Mouse (Mus musculus) forebrain, embryonic 11.5 days (tissue): ENCODE data around the gene Atm. TPM values are rescaled to one million over a fixed set of nuclear protein-coding genes. Genes with fewer than 3 reads are reported as not detected.

Experiments
- ATAC-seq: fragments of 200-750 bp; cut with Nextera tagmentation; replicated peaks from 2 replicates; pipeline ENCODE4 v1.8.0; 2017; ENCODE audit warnings: moderate TSS enrichment; ENCODE audit not compliant: low FRiP score
- DNase-seq: peaks from one replicate; pipeline ENCODE4 v3.0.0-alpha.2; 2017; ENCODE audit warnings: low spot score
- H3K27ac ChIP-seq: fragments of 300-500 bp; sonication (generic); 2 replicates; pipeline ENCODE4 v1.5.1; 2014; ENCODE audit warnings: low read depth, low read length
- H3K27me3 ChIP-seq: fragments of 300-500 bp; sonication (generic); 2 replicates; pipeline ENCODE4 v1.6.1; 2014; ENCODE audit warnings: mild to moderate bottlenecking, low read length, mixed read lengths; ENCODE audit not compliant: control insufficient read depth, insufficient read depth
- H3K36me3 ChIP-seq: fragments of 300-500 bp; sonication (generic); 2 replicates; pipeline ENCODE4 v1.6.1; 2014; ENCODE audit warnings: mild to moderate bottlenecking, low read length, moderate library complexity, mixed read lengths; ENCODE audit not compliant: control insufficient read depth, insufficient read depth
- H3K4me1 ChIP-seq: fragments of 300-500 bp; sonication (generic); replicated peaks from 2 replicates; pipeline ENCODE4 v1.6.1; 2014; ENCODE audit warnings: low read length, mixed read lengths; ENCODE audit not compliant: control insufficient read depth, insufficient read depth
- H3K4me2 ChIP-seq: fragments of 300-500 bp; sonication (generic); 2 replicates; pipeline ENCODE4 v1.6.1; 2014; ENCODE audit warnings: low read depth, mild to moderate bottlenecking, low read length, moderate library complexity, mixed read lengths; ENCODE audit not compliant: severe bottlenecking
- H3K4me3 ChIP-seq: fragments of 300-500 bp; sonication (generic); 2 replicates; pipeline ENCODE4 v1.5.1; 2014; ENCODE audit warnings: low read depth, low read length
- H3K9ac ChIP-seq: fragments of 300-500 bp; sonication (generic); 2 replicates; pipeline ENCODE4 v1.6.1; 2014; ENCODE audit warnings: low read length
- H3K9me3 ChIP-seq: fragments of 300-500 bp; sonication (generic); 2 replicates; pipeline ENCODE4 v1.6.1; 2016; ENCODE audit warnings: low read length, mixed read lengths; ENCODE audit not compliant: control insufficient read depth
- WGBS: fragments of 180-500 bp; shearing (Covaris S2); extraction: QIAGEN DNeasy Blood & Tissue Kit; methylation state at CpG from one replicate; pipeline ENCODE4 v1.1.7; 2014; 5-methylcytosine and 5-hydroxymethylcytosine counted together
- polyA plus RNA-seq: library from polyadenylated mRNA; unstranded; fragments of >200 nt; fragmentation: Nextera tagmentation; extraction: Ambion mirVana; gene quantifications from 2 replicates; pipeline ENCODE4 v1.2.1, GENCODE M21; 2014

The Atm gene
- polyA plus RNA-seq, result 21.5 and 27.2 TPM in 2 replicates

DNA sequence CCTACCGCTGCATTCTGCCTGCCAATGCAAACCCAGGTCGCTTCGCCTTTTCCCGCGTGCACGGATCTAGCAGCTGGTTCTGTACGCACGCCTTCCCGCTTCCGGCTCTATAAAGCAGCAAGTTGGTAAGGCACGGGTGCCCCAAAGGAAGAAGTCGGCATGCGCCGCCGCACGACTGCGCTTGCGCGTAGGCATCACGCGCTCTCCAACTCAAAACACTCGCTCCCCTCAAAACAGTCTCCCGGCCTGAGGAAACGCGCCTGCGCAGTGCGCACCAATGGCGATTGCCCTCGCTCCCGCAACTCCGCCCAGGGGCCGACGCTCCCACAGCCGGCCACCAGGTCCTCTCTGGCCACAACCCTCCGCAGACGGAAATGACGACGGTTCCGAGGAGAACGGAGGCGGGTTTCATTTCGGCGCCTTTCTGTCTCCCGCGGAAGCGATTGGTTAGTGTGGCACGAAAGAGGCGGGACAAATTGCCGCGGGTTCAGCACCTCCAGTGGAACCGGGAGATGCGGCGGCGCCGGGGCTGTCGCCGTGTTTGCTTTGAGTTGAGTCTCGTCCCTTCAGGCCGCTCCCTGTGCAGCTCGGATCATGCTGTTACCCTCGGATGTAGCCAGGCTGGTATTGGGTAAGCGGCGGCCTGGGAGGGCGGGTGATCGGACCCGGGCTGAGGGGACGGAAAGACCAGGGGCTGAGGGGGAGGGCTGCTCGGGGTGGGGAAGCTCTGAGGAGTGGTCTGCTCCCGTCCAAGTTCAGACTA is at the start of gene Atm, which contains the start of gene Npat:
Gene Atm, minus strand, starts transcription at position 183 of the 763 bp plus-strand sequence.
Gene Npat, plus strand, starts transcription at position 490 of the 763 bp plus-strand sequence.
- H3K9ac ChIP-seq, result peak within 1 kb of the TSS; percentile 86
- no peaks in the 10 kb centered on the region for H3K27me3 ChIP-seq
- no peaks in the 10 kb centered on the region for H3K9me3 ChIP-seq
- WGBS, result under 1% methylated on average over 69 of the region's 69 CpGs
- peak; percentile 100 for DNase-seq
- peak within 1 kb of the TSS; percentile 82 for H3K4me2 ChIP-seq
- peak; percentile 99 for ATAC-seq
- no peaks in the 10 kb centered on the region for H3K36me3 ChIP-seq
- peak within 1 kb of the TSS; percentile 80 for H3K27ac ChIP-seq
- peaks cover 4% of the 10 kb centered on the region; the same call in 1 of the 2 replicates for H3K4me1 ChIP-seq
- peak within 1 kb of the TSS; percentile 88 for H3K4me3 ChIP-seq

- WGBS, result 87% methylated on average over 4 of the region's 4 CpGs
- Histone ChIP-seq H3K4me3 (no peak overlapping the region), H3K9me3 (no peaks in the 10 kb centered on the region), H3K27ac (no peak overlapping the region), H3K9ac (no peak overlapping the region), H3K36me3 (peaks cover 2% of the 10 kb centered on the region; the same call in 1 of the 2 replicates), H3K4me1 (no peaks in the 10 kb centered on the region), H3K27me3 (no peaks in the 10 kb centered on the region), H3K4me2 (no peak overlapping the region)
- ATAC-seq (no peak), DNase-seq (no peak)
These were observed 45.3 kb upstream of the Atm start for GRCm38 (mm10) chr9:53581870-53582269.

DNA sequence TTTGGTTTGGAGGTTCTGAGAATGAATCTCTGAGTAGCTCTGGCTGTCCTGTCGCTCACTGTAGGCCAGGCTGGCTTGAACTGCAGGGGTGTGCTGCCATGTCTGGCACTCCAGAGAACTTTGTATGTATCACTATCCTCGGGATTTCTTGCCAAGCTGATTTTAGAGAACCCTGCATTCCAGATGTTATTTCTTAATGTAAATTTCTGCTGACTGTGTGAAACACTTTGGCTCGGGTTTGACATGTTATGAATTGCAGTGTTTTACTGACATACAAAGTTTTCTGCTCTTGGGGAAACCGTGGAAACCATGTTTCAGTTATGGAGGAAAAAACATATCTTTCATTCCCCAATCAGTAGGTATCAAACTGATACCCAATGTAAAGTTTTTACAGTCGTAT is 39.2 kb upstream of the Atm start:
- H3K9me3 ChIP-seq, result no peaks in the 10 kb centered on the region
- no peak overlapping the region for H3K9ac ChIP-seq
- H3K36me3 ChIP-seq, result peaks cover 2% of the 10 kb centered on the region; the same call in 1 of the 2 replicates
- no peaks in the 10 kb centered on the region for H3K27me3 ChIP-seq
- H3K27ac ChIP-seq, result no peak overlapping the region
- DNase-seq (no peak), ATAC-seq (no peak)
- no peak overlapping the region for H3K4me3 ChIP-seq
- 89% methylated on average over 5 of the region's 5 CpGs for WGBS
- H3K4me1 ChIP-seq, result no peaks in the 10 kb centered on the region
- H3K4me2 ChIP-seq, result no peak overlapping the region

GRCm38 (mm10) chr9:53572516-53573307 is 36.2 kb upstream of the Atm start:
- no peak overlapping the region for H3K9ac ChIP-seq
- peaks cover 2% of the 10 kb centered on the region; the same call in 1 of the 2 replicates for H3K36me3 ChIP-seq
- ATAC-seq (no peak), DNase-seq (no peak)
- WGBS, result 97% methylated on average over 7 of the region's 7 CpGs
- no peak overlapping the region for H3K4me2 ChIP-seq
- no peaks in the 10 kb centered on the region for H3K9me3 ChIP-seq
- no peak overlapping the region for H3K4me3 ChIP-seq
- H3K27me3 ChIP-seq, result no peaks in the 10 kb centered on the region
- H3K27ac ChIP-seq, result no peak overlapping the region
- H3K4me1 ChIP-seq, result no peaks in the 10 kb centered on the region

- Histone ChIP-seq H3K36me3 (peaks cover 2% of the 10 kb centered on the region; the same call in 1 of the 2 replicates), H3K4me2 (no peak overlapping the region), H3K27ac (no peak overlapping the region), H3K4me1 (no peaks in the 10 kb centered on the region), H3K4me3 (no peak overlapping the region), H3K27me3 (no peaks in the 10 kb centered on the region), H3K9ac (no peak overlapping the region), H3K9me3 (no peaks in the 10 kb centered on the region)
- ATAC-seq (no peak), DNase-seq (no peak)
- 89% methylated on average over 6 of the region's 6 CpGs for WGBS
These were observed 34.1 kb upstream of the Atm start for GRCm38 (mm10) chr9:53570662-53571061.

- DNase-seq, result no peak
These were observed 911 bp upstream of the Atm start for GRCm38 (mm10) chr9:53537336-53537965.

DNA sequence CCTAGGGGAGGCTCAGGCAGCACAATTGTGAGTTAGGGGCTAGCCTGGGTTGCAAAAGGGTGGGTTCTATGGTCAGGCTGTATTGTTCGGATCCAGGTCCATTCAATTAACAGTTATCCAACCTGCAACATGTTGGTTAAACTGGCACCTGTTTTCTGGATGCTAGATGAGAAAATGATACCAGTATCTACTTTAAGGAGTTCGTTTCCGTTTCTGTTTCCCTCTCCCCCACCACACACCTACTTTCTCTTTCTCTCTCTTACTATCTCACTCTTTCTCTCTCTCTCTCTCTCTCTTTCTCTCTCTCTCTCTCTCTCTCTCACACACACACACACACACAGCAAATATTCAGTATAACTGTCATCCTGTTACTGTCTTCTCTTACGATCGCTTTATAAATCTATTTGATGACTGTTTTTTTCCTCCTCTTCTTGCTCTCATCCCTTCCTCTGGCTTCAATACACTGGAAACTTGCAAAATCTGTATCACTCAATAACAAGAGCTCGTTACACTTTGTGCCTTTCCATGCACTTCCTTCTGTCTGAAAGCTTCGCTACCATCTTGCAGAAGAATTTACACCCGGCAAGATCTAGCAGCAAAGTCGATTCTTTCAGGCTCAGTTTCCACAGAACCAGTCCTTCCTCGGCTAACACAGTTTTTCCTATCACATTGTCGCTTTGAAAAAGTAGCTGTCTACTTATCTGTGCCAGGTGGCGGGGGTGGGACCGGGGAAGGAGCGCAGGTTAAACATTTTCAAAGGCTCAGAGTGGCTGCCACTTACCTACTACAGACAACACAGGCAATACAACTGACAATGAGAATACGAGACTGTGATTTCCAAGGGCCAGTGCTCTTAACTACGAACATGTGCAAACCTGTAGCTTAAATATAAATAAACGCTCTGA is 872 bp downstream of the Atm start:
- H3K27ac ChIP-seq, result peak overlapping the region; percentile 75
- H3K4me1 ChIP-seq, result peaks cover 4% of the 10 kb centered on the region; the same call in 1 of the 2 replicates
- H3K27me3 ChIP-seq, result no peaks in the 10 kb centered on the region
- H3K36me3 ChIP-seq, result no peaks in the 10 kb centered on the region
- peak overlapping the region; percentile 88 for H3K4me3 ChIP-seq
- ATAC-seq (no peak), DNase-seq (peak; percentile 55)
- no peaks in the 10 kb centered on the region for H3K9me3 ChIP-seq
- peak overlapping the region; percentile 71 for H3K9ac ChIP-seq
- WGBS, result 24% methylated on average over 17 of the region's 17 CpGs
- peak overlapping the region; percentile 82 for H3K4me2 ChIP-seq

More at GRCm38 (mm10) chr9:53537336-53537965, 911 bp upstream of the Atm start:
- peaks cover 4% of the 10 kb centered on the region; the same call in 1 of the 2 replicates for H3K4me1 ChIP-seq
- no peak; the same call in 1 of the 2 replicates for ATAC-seq
- peak overlapping the region; percentile 88 for H3K4me3 ChIP-seq
- H3K9me3 ChIP-seq, result no peaks in the 10 kb centered on the region
- H3K36me3 ChIP-seq, result no peaks in the 10 kb centered on the region
- H3K9ac ChIP-seq, result peak overlapping the region; percentile 86
- no peaks in the 10 kb centered on the region for H3K27me3 ChIP-seq
- H3K27ac ChIP-seq, result peak overlapping the region; percentile 80
- H3K4me2 ChIP-seq, result peak overlapping the region; percentile 69
- WGBS, result under 1% methylated on average over 31 of the region's 34 CpGs
